In the genomic region with DNA sequence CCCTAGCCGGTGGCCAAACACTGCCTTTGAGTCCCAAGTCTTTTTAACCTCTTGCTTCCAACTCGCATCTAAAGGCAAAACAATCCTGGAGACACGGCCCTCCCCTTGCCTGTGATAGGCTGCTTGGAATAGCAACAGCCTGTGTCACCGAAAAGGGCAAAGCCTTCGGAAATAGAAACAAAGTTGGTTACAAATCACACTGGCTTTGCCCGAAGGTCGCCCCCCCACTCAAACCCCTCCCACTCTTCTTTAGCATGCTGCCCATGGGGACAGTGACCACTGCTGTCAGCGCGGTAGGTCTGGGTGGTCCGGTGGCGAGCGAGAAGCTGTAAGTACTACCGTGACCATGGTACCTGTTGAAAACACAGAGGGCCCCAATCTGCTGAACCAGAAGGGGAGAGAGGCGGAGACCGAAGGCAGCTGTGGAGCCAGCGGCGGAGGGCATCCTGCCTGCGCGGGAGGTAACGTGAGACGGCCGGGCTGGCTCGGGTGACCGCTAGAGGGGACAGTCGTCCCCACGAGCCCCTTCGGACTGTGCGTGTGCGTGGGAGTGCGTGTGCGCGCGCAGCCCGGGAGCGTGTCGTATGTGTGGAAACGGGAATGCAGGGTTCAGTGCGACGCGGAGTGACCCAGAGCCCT, we compare ENCODE assay signal across 8 mouse cellular contexts. TPM values are rescaled to one million over a fixed set of nuclear protein-coding genes. Genes with fewer than 3 reads are reported as not detected.
A peak's percentile ranks its signal among the peaks of the same experiment; 100 is the strongest.
DNase-seq lines count a peak whose midpoint lies in the region; ATAC-seq and TF ChIP-seq lines count a peak whose summit lies in the region.

Gene Slc2a12 (plus strand): TSS at position 159 of the 639 bp plus-strand sequence.

- H3K4me3 ChIP-seq in bone marrow, adult 2 months (replicated peaks; ENCODE audit: control insufficient read depth, low read depth, low read length), result peak within 1 kb of the TSS; percentile 56
- peak within 1 kb of the TSS; percentile 65 for H3K4me3 ChIP-seq in embryonic facial prominence, embryonic 10.5 days
- H3K4me3 ChIP-seq in intestine, embryonic 15.5 days (replicated peaks), result peak within 1 kb of the TSS; percentile 48

- 0 out of 2 replicates have a peak, but pooled peaks cover 5% of the 10 kb centered on the region for H3K27me3 ChIP-seq in embryonic facial prominence, embryonic 10.5 days (replicated peaks; ENCODE audit: low read depth, poor library complexity, severe bottlenecking)
- no peaks in the 10 kb centered on the region for H3K27me3 ChIP-seq in intestine, embryonic 15.5 days (replicated peaks)

- intact Hi-C loops in left cerebral cortex, postnatal 10 days (cut with DNase I), result no loop called here

- WGBS in bone marrow, adult 2 months, result 7% methylated on average over 40 of the region's 40 CpGs
- WGBS in embryonic facial prominence, embryonic 10.5 days, result 2% methylated on average over 40 of the region's 40 CpGs
- WGBS in intestine, embryonic 15.5 days, result 4% methylated on average over 40 of the region's 40 CpGs

- H3K9ac ChIP-seq in intestine, embryonic 15.5 days, result 0 out of 2 replicates have a peak within 1 kb of the TSS, but pooled peaks have one; percentile 18

- H3K4me2 ChIP-seq in intestine, embryonic 15.5 days (replicated peaks), result peak within 1 kb of the TSS; percentile 69

- TF ChIP-seq CTCF in bone marrow, adult 2 months (IDR thresholded peaks at IDR 0.05; ENCODE audit: control insufficient read depth, insufficient read depth, low read length), result no peak

- no peaks in the 10 kb centered on the region for H3K4me1 ChIP-seq in bone marrow, adult 2 months (ENCODE audit: control insufficient read depth, insufficient read depth, low read length)
- H3K4me1 ChIP-seq in embryonic facial prominence, embryonic 10.5 days, result peaks cover 17% of the 10 kb centered on the region
- H3K4me1 ChIP-seq in intestine, embryonic 15.5 days (replicated peaks), result 0 out of 2 replicates have a peak, but pooled peaks cover 3% of the 10 kb centered on the region

- H3K9me3 ChIP-seq in embryonic facial prominence, embryonic 10.5 days, result no peaks in the 10 kb centered on the region; the same call in 1 of the 2 replicates
- H3K9me3 ChIP-seq in intestine, embryonic 15.5 days, result no peaks in the 10 kb centered on the region

- H3K36me3 ChIP-seq in embryonic facial prominence, embryonic 10.5 days (replicated peaks), result no peaks in the 10 kb centered on the region
- H3K36me3 ChIP-seq in intestine, embryonic 15.5 days, result no peaks in the 10 kb centered on the region

- TF ChIP-seq POLR2A in bone marrow, adult 2 months (IDR thresholded peaks at IDR 0.05; ENCODE audit: borderline replicate concordance, control insufficient read depth, low read depth, low read length), result 0 out of 2 replicates have a peak, but pooled peaks have one; percentile 20

- peak; percentile 82 for DNase-seq in embryonic facial prominence, embryonic 10.5 days (ENCODE audit: low spot score)
- DNase-seq in left cerebral cortex, postnatal 10 days (ENCODE audit: extremely low spot score in 1 of 2, low spot score in 2 of 2), result peak; percentile 45 to 86
- peak; percentile 72 to 76 for DNase-seq in right cerebral cortex, postnatal 10 days (ENCODE audit: low spot score in 2 of 2)

- ATAC-seq in granulocyte monocyte progenitor cell, adult 5-6 weeks (replicated peaks; ENCODE audit: poor library complexity, severe bottlenecking), result peak; percentile 94
- peak; percentile 75 for ATAC-seq in intestine, embryonic 15.5 days
- peak; percentile 27; the same call in 1 of the 2 replicates for ATAC-seq in megakaryocyte, adult 5-6 weeks (ENCODE audit: poor library complexity, severe bottlenecking)
- no peak for ATAC-seq in monocyte, adult 5-6 weeks (replicated peaks; ENCODE audit: insufficient number of reproducible peaks, low FRiP score, low TSS enrichment, poor library complexity, severe bottlenecking)

- H3K27ac ChIP-seq in bone marrow, adult 2 months (ENCODE audit: control insufficient read depth, insufficient read depth, low read depth, low read length, poor library complexity), result peak within 1 kb of the TSS; percentile 7; the same call in 1 of the 2 replicates
- H3K27ac ChIP-seq in embryonic facial prominence, embryonic 10.5 days (replicated peaks), result peak within 1 kb of the TSS; percentile 84
- H3K27ac ChIP-seq in intestine, embryonic 15.5 days, result no peak within 1 kb of the TSS

RNA-seq across cellular contexts. Expression of gene Slc2a12, which starts in this region (rescaled TPM):
- polyA plus RNA-seq in bone marrow, adult 2 months (2011; ENCODE audit: insufficient read depth, insufficient read length, low replicate concordance, missing spikeins), result not detected in 2 replicates
- 1.2 and 1.7 TPM in 2 replicates for polyA plus RNA-seq in embryonic facial prominence, embryonic 10.5 days (2016; fragmentation: Nextera tagmentation; extraction: Ambion mirVana)
- total RNA-seq in granulocyte monocyte progenitor cell, adult 5-6 weeks (2014; fragmentation: Nextera tagmentation), result not detected in 2 replicates
- total RNA-seq in granulocyte monocyte progenitor cell, adult 5-6 weeks (2017), result 0.04 TPM in 1 of 2 replicates, not detected in the other
- polyA plus RNA-seq in intestine, embryonic 15.5 days (2015; fragmentation: Nextera tagmentation; extraction: Ambion mirVana), result 0.38 and 0.40 TPM in 2 replicates
- total RNA-seq in left cerebral cortex, postnatal 10 days (2021), result 1 to 10 TPM; 2.6 to 4.0 TPM
- not detected in 2 replicates for total RNA-seq in megakaryocyte, adult 5-6 weeks (2015)
- 0.11 TPM in 1 of 2 replicates, not detected in the other for total RNA-seq in megakaryocyte, adult 5-6 weeks (2017)
- total RNA-seq in monocyte, adult 5-6 weeks (2017), result 0.11 to 0.76 TPM in 2 of 3 replicates, not detected in the other

Comparison
In these comparisons a context has a peak if more than half of its experiments do, and no peak if none do; other contexts are left out.
1. Peak in ATAC-seq in granulocyte monocyte progenitor cell, adult 5-6 weeks; RNA of the gene not detected or under 1 TPM.
2. Peak in ATAC-seq, H3K4me3 ChIP-seq, H3K9ac ChIP-seq and H3K4me2 ChIP-seq in intestine, embryonic 15.5 days; RNA of the gene not detected or under 1 TPM.
3. Peak in ATAC-seq in megakaryocyte, adult 5-6 weeks; RNA of the gene not detected or under 1 TPM.